Mouse (Mus musculus) liver, embryonic 16.5 days (tissue): Measurements from ENCODE around the gene Fat1. TPM values are rescaled to one million over a fixed set of nuclear protein-coding genes. Genes with fewer than 3 reads are reported as not detected.

Experiments used
- ATAC-seq: fragments of 200-750 bp; cut with Nextera tagmentation; 2 replicates; pipeline ENCODE4 v1.8.0; 2017; ENCODE audit warnings: low read depth, mild to moderate bottlenecking, moderate number of reproducible peaks, moderate library complexity
- H3K27ac ChIP-seq: fragments of 300-500 bp; sonication (generic); 2 replicates; pipeline ENCODE4 v1.5.1; 2014; ENCODE audit warnings: mild to moderate bottlenecking, low read length
- H3K27me3 ChIP-seq: fragments of 300-500 bp; sonication (generic); 2 replicates; pipeline ENCODE4 v1.6.1; 2014; ENCODE audit warnings: low read depth, low read length, mixed read lengths; ENCODE audit not compliant: control insufficient read depth, insufficient read depth
- H3K36me3 ChIP-seq: fragments of 300-500 bp; sonication (generic); 2 replicates; pipeline ENCODE4 v1.6.1; 2014; ENCODE audit warnings: mild to moderate bottlenecking; ENCODE audit not compliant: control insufficient read depth, insufficient read depth
- H3K4me1 ChIP-seq: fragments of 300-500 bp; sonication (generic); 2 replicates; pipeline ENCODE4 v1.6.1; 2014; ENCODE audit warnings: low read depth, low read length, mixed read lengths; ENCODE audit not compliant: control insufficient read depth
- H3K4me2 ChIP-seq: fragments of 300-500 bp; sonication (generic); 2 replicates; pipeline ENCODE4 v1.6.1; 2014; ENCODE audit warnings: low read depth, low read length, mixed read lengths
- H3K4me3 ChIP-seq: fragments of 300-500 bp; sonication (generic); 2 replicates; pipeline ENCODE4 v1.5.1; 2014; ENCODE audit warnings: low read depth, mild to moderate bottlenecking, low read length
- H3K9ac ChIP-seq: fragments of 300-500 bp; sonication (generic); 2 replicates; pipeline ENCODE4 v1.6.1; 2014; ENCODE audit warnings: low read depth, low read length
- H3K9me3 ChIP-seq: fragments of 300-500 bp; sonication (generic); replicated peaks from 2 replicates; pipeline ENCODE4 v1.6.1; 2016; ENCODE audit warnings: low read length; ENCODE audit not compliant: control insufficient read depth
- WGBS: fragments of 180-500 bp; shearing (Covaris S2); extraction: QIAGEN DNeasy Blood & Tissue Kit; methylation state at CpG from one replicate; pipeline ENCODE4 v1.1.7; 2014; ENCODE audit not compliant: insufficient replicate concordance; 5-methylcytosine and 5-hydroxymethylcytosine counted together
- polyA plus RNA-seq: library from polyadenylated mRNA; unstranded; fragments of >200 nt; fragmentation: Nextera tagmentation; extraction: Ambion mirVana; gene quantifications from 2 replicates; pipeline ENCODE4 v1.2.1, GENCODE M21; 2015

The Fat1 gene
- polyA plus RNA-seq, 1 experiment from 2014 or later, result 0.71 TPM

DNA sequence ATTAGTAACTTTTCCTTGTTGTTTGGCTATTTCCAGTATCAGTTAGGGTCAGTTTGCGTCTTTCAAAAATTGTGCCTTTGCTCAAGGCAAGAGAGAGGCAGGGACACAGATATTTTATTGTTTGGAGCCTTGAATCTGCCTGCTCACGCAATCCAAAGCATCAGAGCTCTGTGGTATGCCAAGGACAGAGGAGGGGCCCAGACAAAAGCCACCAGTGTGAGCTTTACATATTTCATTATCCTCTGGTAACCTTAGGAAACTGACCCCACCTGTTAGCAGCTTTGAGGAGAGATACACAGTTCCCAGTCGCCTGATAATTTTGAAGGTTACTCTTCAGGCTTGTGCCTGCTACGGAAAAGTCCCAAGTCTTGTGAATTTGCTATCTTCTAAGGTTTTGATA is 58.1 kb downstream of the Fat1 start:
- Histone ChIP-seq H3K9me3 (no peaks in the 10 kb centered on the region), H3K4me1 (no peaks in the 10 kb centered on the region), H3K4me2 (no peak overlapping the region), H3K27me3 (no peaks in the 10 kb centered on the region), H3K4me3 (no peak overlapping the region), H3K9ac (no peak overlapping the region), H3K27ac (no peak overlapping the region), H3K36me3 (no peaks in the 10 kb centered on the region)
- 57% methylated on average over 4 of the region's 4 CpGs for WGBS
- ATAC-seq, result no peak

DNA sequence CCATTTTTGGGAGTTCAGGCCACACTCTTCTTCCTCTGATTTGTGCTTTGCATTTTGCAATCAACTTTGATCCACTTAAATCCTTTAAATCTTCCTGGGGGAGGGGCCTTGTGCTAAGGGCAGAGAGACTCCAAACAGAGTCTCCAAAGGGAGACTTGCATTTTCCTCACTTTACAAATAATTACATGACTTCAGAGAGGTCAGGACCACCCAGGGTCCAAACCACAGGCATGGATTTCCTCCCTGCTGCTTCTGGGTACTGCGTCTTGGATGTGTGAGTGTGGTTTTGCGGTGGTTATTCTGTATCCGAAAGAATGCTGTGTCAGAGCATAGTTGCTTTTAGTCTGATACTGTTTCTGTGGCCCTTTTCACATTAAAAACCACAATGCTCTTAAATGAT is 61.2 kb downstream of the Fat1 start:
- H3K4me1 ChIP-seq, result no peaks in the 10 kb centered on the region
- no peak overlapping the region for H3K4me3 ChIP-seq
- no peaks in the 10 kb centered on the region for H3K9me3 ChIP-seq
- no peak overlapping the region for H3K9ac ChIP-seq
- no peaks in the 10 kb centered on the region for H3K36me3 ChIP-seq
- 24% methylated on average over 3 of the region's 3 CpGs for WGBS
- H3K27ac ChIP-seq, result no peak overlapping the region
- no peak for ATAC-seq
- H3K27me3 ChIP-seq, result no peaks in the 10 kb centered on the region
- no peak overlapping the region for H3K4me2 ChIP-seq

DNA sequence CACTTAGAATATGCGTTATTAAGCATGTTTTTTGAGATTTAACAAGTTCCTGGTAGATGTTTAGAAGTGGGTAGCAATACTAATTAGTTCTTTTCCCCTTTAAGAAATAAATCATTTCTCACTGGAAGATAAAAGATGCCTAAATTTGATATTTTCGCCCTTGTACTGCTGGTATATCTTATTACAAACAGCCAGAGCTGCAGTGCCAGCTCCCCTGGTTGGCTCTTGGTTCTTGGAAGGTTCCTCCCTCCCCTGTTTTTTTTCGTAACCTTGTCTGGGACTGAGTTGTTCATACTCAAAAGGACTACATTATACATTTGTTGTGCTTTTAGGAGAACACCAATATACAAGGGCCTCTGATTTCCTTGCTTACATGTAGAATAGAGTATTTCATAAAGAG is 62.1 kb downstream of the Fat1 start:
- WGBS, result 52% methylated on average over 3 of the region's 3 CpGs
- H3K4me1 ChIP-seq, result no peaks in the 10 kb centered on the region
- no peaks in the 10 kb centered on the region for H3K36me3 ChIP-seq
- H3K27ac ChIP-seq, result no peak overlapping the region
- no peak for ATAC-seq
- no peaks in the 10 kb centered on the region for H3K9me3 ChIP-seq
- H3K27me3 ChIP-seq, result no peaks in the 10 kb centered on the region
- H3K4me2 ChIP-seq, result no peak overlapping the region
- H3K9ac ChIP-seq, result no peak overlapping the region
- H3K4me3 ChIP-seq, result no peak overlapping the region

DNA sequence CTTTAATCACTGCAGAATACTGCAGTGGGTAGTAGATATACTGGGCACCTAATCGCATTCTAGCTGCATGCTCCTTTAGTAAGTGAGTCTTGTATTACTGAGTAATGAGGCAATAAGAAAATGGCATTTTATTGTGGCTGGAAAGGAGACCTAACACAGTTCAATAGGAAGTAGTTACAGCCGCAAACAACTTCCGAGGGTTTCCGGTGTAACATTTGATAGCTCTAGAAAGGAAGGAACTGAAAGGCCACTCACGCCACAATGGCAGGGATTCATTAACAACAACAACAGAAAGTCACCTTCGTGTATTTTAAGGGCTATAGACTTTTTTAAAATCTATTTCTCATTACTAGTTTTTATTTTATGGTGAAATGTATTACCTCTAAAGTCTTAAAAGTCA is 62.6 kb downstream of the Fat1 start:
- WGBS, result 29% methylated on average over 6 of the region's 6 CpGs
- Histone ChIP-seq H3K9me3 (no peaks in the 10 kb centered on the region), H3K9ac (no peak overlapping the region), H3K4me2 (no peak overlapping the region), H3K4me1 (no peaks in the 10 kb centered on the region), H3K27me3 (no peaks in the 10 kb centered on the region), H3K36me3 (no peaks in the 10 kb centered on the region), H3K27ac (no peak overlapping the region), H3K4me3 (no peak overlapping the region)
- ATAC-seq, result no peak

DNA sequence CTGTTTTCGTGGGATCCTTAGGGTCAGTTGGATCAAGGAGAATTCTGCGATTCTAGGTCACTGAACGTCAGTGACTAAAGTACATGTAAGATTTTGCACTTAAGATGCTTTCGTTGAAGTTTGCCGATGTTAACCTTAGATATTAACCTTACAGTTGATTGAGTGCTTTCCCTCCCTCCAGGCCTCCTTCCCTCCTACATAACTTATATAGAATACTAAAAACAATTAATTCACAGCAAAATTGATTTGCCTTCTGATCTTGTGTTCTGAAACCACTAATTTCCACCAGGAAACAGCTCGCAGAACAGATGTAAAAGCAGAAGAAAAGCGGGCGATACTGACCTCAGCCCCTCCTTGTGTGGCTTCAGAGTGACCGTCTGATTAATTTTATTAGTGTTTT is 63.0 kb downstream of the Fat1 start:
- no peak overlapping the region for H3K4me2 ChIP-seq
- no peaks in the 10 kb centered on the region for H3K9me3 ChIP-seq
- no peak for ATAC-seq
- no peak overlapping the region for H3K4me3 ChIP-seq
- no peaks in the 10 kb centered on the region for H3K4me1 ChIP-seq
- no peaks in the 10 kb centered on the region for H3K27me3 ChIP-seq
- H3K27ac ChIP-seq, result no peak overlapping the region
- no peaks in the 10 kb centered on the region for H3K36me3 ChIP-seq
- H3K9ac ChIP-seq, result no peak overlapping the region
- WGBS, result 62% methylated on average over 9 of the region's 9 CpGs

DNA sequence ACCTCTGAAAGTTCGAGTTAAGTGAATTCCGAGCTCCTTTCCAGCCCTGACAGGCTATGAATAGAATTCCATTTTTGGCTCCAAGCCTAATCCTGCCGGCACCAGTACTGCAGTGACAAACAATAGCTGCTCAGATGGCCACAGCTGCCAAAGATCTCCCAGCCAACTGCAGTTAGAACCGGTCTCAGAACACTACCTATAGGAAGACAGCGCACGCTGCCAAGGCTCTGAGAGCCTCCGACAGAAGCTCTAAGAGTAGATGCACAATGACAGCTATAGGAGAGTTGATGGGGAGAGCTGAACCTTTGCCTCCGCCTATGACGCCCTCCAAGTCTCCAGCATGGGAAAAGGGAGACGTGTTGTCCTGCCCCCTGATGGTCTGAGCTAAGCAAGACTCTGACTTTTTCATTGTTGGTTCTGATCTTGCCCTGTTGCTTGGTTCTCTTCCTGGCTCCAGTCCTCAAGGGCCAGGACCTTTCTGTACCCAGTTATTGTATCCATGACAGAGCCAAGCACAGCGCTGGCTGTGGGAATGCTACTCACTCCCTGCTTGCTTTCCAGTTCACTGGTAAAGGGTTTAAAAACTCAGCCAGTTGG is 63.5 kb downstream of the Fat1 start:
- Histone ChIP-seq H3K4me2 (no peak overlapping the region), H3K9ac (no peak overlapping the region), H3K27ac (no peak overlapping the region), H3K27me3 (no peaks in the 10 kb centered on the region), H3K36me3 (no peaks in the 10 kb centered on the region), H3K4me1 (no peaks in the 10 kb centered on the region), H3K9me3 (no peaks in the 10 kb centered on the region), H3K4me3 (no peak overlapping the region)
- 47% methylated on average over 11 of the region's 11 CpGs for WGBS
- ATAC-seq, result no peak

DNA sequence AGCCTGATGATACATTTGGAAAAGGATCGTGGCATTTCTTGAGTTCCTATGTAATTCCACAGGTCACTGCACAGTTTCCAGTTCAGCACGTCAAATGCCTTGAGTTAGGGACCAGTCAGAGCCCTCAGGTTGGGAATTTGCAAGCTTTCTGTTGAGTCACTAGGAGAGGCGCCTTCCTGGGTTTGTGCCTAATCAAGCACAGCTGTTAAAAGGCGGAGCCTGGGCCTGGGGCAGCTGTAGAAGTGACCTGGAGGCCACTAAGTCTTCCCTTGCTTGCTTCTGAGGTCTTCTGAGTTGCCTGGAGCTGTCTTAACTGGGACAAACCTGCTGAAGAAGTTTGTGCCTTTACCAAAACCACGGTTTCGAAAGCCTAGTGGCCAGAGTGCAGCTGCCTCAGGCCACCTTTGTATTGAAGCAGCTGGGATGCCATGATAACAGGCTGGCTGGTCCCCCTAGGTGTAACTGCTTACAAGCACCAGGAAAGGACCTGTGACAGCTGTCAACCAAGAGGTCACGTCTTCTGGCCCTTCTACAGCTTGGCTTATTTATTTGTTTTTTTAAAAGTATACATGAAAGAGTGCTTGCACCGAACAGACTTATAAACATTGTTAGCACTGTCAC is 66.4 kb downstream of the Fat1 start:
- Histone ChIP-seq H3K4me3 (no peak overlapping the region), H3K4me1 (no peaks in the 10 kb centered on the region), H3K36me3 (no peaks in the 10 kb centered on the region), H3K9me3 (no peaks in the 10 kb centered on the region), H3K9ac (no peak overlapping the region), H3K27ac (no peak overlapping the region), H3K27me3 (no peaks in the 10 kb centered on the region), H3K4me2 (no peak overlapping the region)
- no peak for ATAC-seq
- 41% methylated on average over 8 of the region's 8 CpGs for WGBS

DNA sequence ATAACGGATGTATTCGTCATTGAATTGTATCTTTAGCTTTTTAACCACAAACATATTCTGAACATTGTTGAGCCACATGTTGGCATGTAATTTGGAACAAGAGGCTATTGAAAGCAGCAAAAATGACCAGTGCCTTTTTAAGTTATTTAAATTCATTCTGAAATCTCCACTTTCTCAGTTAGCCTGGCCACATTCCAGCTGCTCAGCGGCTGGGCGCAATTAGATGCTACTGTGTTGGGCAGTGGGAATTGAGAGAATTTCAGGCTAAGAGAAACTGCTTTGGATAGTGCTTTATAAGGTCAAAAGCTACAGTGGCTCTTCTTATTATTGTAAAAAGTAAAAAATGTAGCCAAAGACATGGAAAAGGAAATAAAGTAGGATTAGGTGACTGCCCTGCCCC is 67.4 kb downstream of the Fat1 start:
- no peak overlapping the region for H3K27ac ChIP-seq
- ATAC-seq, result no peak
- no peaks in the 10 kb centered on the region for H3K9me3 ChIP-seq
- H3K4me1 ChIP-seq, result no peaks in the 10 kb centered on the region
- WGBS, result 63% methylated on average over 4 of the region's 4 CpGs
- H3K36me3 ChIP-seq, result no peaks in the 10 kb centered on the region
- H3K27me3 ChIP-seq, result no peaks in the 10 kb centered on the region
- H3K9ac ChIP-seq, result no peak overlapping the region
- no peak overlapping the region for H3K4me2 ChIP-seq
- no peak overlapping the region for H3K4me3 ChIP-seq

DNA sequence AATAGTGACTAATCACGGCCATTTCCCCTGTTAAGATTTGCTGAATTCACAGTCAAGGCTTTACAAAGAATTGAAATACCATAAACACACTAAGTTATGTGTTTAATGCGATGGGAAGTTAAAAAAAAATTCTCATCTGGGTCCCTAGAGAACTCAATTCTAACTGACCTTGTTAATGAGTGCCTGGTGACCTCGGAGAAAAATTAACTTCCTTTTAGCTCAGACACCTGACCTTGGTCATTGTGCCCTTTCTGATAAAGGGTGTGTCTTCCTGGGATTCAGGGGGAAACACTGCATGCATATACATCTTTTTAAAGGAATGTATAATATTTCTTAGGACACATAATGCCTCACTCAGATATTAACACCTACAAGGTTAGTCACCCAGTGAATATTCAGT is 68.8 kb downstream of the Fat1 start:
- H3K4me2 ChIP-seq, result no peak overlapping the region
- no peaks in the 10 kb centered on the region for H3K27me3 ChIP-seq
- H3K36me3 ChIP-seq, result no peaks in the 10 kb centered on the region
- H3K27ac ChIP-seq, result no peak overlapping the region
- no peaks in the 10 kb centered on the region for H3K4me1 ChIP-seq
- H3K9me3 ChIP-seq, result no peaks in the 10 kb centered on the region
- no peak for ATAC-seq
- no peak overlapping the region for H3K9ac ChIP-seq
- 41% methylated on average over 3 of the region's 3 CpGs for WGBS
- no peak overlapping the region for H3K4me3 ChIP-seq
